Mouse (Mus musculus): ENCODE measurements around the gene Rbm39.

- TF ChIP-seq POLR2A (IDR thresholded peaks at IDR 0.05; ENCODE audit: borderline replicate concordance, insufficient read depth, low read length), result no peak
- no peak for TF ChIP-seq CTCF (IDR thresholded peaks at IDR 0.05; ENCODE audit: borderline replicate concordance, insufficient read depth, low read depth, low read length)
Observed at GRCm38 (mm10) chr2:156123731-156124130, 56.3 kb downstream of the Rbm39 start.
